Comparison of ENCODE assay signal across 8 mouse cellular contexts in the genomic region with DNA sequence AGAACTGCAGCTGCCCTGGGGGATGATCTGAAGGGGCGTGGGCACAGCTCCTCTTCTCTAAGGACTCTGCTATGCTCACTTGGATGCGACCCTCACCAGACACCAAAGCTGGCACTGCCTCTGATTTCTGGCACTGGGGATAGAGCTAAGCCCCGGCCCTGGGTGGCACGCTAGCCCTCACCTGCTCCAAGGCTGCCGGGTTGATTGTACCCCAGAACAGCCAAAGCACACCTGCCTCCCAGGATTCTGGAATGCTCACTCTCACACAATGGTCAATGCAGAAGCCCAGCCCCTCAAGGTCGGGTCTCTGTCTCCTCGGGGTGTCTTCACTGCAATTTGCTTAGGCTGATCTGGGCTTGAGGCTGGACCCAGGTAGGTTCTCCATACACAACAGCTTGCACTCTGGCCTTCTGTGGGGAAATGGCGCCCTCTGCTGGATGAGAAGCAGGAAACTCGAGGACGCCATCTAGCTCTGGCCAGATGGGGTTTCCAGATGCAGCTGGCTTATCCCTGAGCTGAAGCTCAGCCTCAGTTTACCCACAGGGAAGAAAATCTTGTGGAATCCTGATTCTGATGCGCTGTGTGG. TPM values are rescaled to one million over a fixed set of nuclear protein-coding genes. Genes with fewer than 3 reads are reported as not detected.
DNase-seq lines count a peak whose midpoint lies in the region; ATAC-seq lines count a peak whose summit lies in the region.

No protein-coding gene starts in this region.

- no peaks in the 10 kb centered on the region for H3K36me3 ChIP-seq in embryonic facial prominence, embryonic 14.5 days (ENCODE audit: control insufficient read depth, insufficient read depth, low read length)
- H3K36me3 ChIP-seq in kidney, embryonic 16.5 days (ENCODE audit: insufficient read depth, low read length): no peaks in the 10 kb centered on the region
- no peaks in the 10 kb centered on the region for H3K36me3 ChIP-seq in limb, embryonic 15.5 days

- H3K4me1 ChIP-seq in embryonic facial prominence, embryonic 14.5 days (ENCODE audit: control insufficient read depth, insufficient read depth, low read length): no peaks in the 10 kb centered on the region
- H3K4me1 ChIP-seq in kidney, embryonic 16.5 days (ENCODE audit: insufficient read depth, low read length): peaks cover 3% of the 10 kb centered on the region; the same call in 1 of the 2 replicates
- peaks cover 7% of the 10 kb centered on the region; the same call in 1 of the 2 replicates for H3K4me1 ChIP-seq in limb, embryonic 15.5 days

- peak; percentile 79; the same call in 1 of the 2 replicates for ATAC-seq in embryonic facial prominence, embryonic 14.5 days (ENCODE audit: low read depth)
- peak; percentile 28 for ATAC-seq in kidney, embryonic 16.5 days (ENCODE audit: low FRiP score, low TSS enrichment)
- no peak; the same call in 1 of the 2 replicates for ATAC-seq in limb, embryonic 15.5 days (ENCODE audit: insufficient number of reproducible peaks, low FRiP score, low TSS enrichment, low read depth)
- peak; percentile 77 for ATAC-seq in monocyte, adult 5-6 weeks (replicated peaks; ENCODE audit: insufficient number of reproducible peaks, low FRiP score, low TSS enrichment, poor library complexity, severe bottlenecking)

- no peak overlapping the region for H3K27ac ChIP-seq in embryonic facial prominence, embryonic 14.5 days (replicated peaks; ENCODE audit: low read depth, low read length)
- no peak overlapping the region for H3K27ac ChIP-seq in kidney, embryonic 16.5 days (ENCODE audit: low read length)
- 0 out of 2 replicates have a peak overlapping the region, but pooled peaks have one; percentile 27 for H3K27ac ChIP-seq in limb, embryonic 15.5 days

- H3K4me2 ChIP-seq in embryonic facial prominence, embryonic 14.5 days (ENCODE audit: low read depth, low read length): no peak overlapping the region
- H3K4me2 ChIP-seq in kidney, embryonic 16.5 days (replicated peaks; ENCODE audit: low read depth, low read length): no peak overlapping the region
- no peak overlapping the region for H3K4me2 ChIP-seq in limb, embryonic 15.5 days

- DNase-seq in A20 (ENCODE audit: low read depth, low spot score): peak; percentile 78
- peak; percentile 88 to 91 for DNase-seq in adrenal gland, postnatal 36 days
- DNase-seq in embryonic facial prominence, embryonic 14.5 days (ENCODE audit: low spot score): peak; percentile 81
- peak; percentile 77 to 79 for DNase-seq in heart, adult 9 months (ENCODE audit: low spot score in 2 of 2)
- peak; percentile 84 to 96 for DNase-seq in spleen, postnatal 4 days (ENCODE audit: low spot score in 2 of 2)

- no peaks in the 10 kb centered on the region for H3K27me3 ChIP-seq in embryonic facial prominence, embryonic 14.5 days (replicated peaks; ENCODE audit: control insufficient read depth, insufficient read depth, low read length)
- H3K27me3 ChIP-seq in kidney, embryonic 16.5 days (ENCODE audit: insufficient read depth, low read length): no peaks in the 10 kb centered on the region
- H3K27me3 ChIP-seq in limb, embryonic 15.5 days: no peaks in the 10 kb centered on the region

- WGBS in embryonic facial prominence, embryonic 14.5 days: 43% methylated on average over 11 of the region's 11 CpGs
- WGBS in kidney, embryonic 16.5 days: 39% methylated on average over 11 of the region's 11 CpGs
- 36% methylated on average over 11 of the region's 11 CpGs for WGBS in limb, embryonic 15.5 days

- H3K9me3 ChIP-seq in embryonic facial prominence, embryonic 14.5 days (ENCODE audit: control insufficient read depth, low read length): no peaks in the 10 kb centered on the region
- no peaks in the 10 kb centered on the region for H3K9me3 ChIP-seq in kidney, embryonic 16.5 days (ENCODE audit: low read length)
- no peaks in the 10 kb centered on the region for H3K9me3 ChIP-seq in limb, embryonic 15.5 days

- no peak overlapping the region for H3K4me3 ChIP-seq in embryonic facial prominence, embryonic 14.5 days (ENCODE audit: low read depth, low read length)
- no peak overlapping the region for H3K4me3 ChIP-seq in kidney, embryonic 16.5 days (ENCODE audit: low read length)
- no peak overlapping the region for H3K4me3 ChIP-seq in limb, embryonic 15.5 days

- H3K9ac ChIP-seq in embryonic facial prominence, embryonic 14.5 days (ENCODE audit: low read depth, low read length): no peak overlapping the region
- no peak overlapping the region for H3K9ac ChIP-seq in kidney, embryonic 16.5 days (replicated peaks; ENCODE audit: low read length)
- H3K9ac ChIP-seq in limb, embryonic 15.5 days: no peak overlapping the region

RNA-seq across cellular contexts. Expression of a gene that starts 10.9 kb away (rescaled TPM):
- 10 to 100 TPM; 10.8 to 11.4 TPM for total RNA-seq in adrenal gland, postnatal 36 days (2021)
- polyA plus RNA-seq in embryonic facial prominence, embryonic 14.5 days (2014; fragmentation: Nextera tagmentation; extraction: Ambion mirVana): 2.1 and 2.3 TPM in 2 replicates
- 1.3 and 2.6 TPM in 2 replicates for polyA plus RNA-seq in kidney, embryonic 16.5 days (2015; fragmentation: Nextera tagmentation; extraction: Ambion mirVana)
- polyA plus RNA-seq in limb, embryonic 15.5 days (2015; fragmentation: Nextera tagmentation; extraction: Ambion mirVana): 2.9 and 3.1 TPM in 2 replicates
- total RNA-seq in monocyte, adult 5-6 weeks (2017): 1.6 to 4.0 TPM (median 2.5 TPM) in 3 replicates

RNA-seq across cellular contexts. Expression of a gene that starts 27.4 kb away (rescaled TPM):
- total RNA-seq in adrenal gland, postnatal 36 days (2021): 10 to 100 TPM; 34.2 to 41.1 TPM
- polyA plus RNA-seq in embryonic facial prominence, embryonic 14.5 days (2014; fragmentation: Nextera tagmentation; extraction: Ambion mirVana): 14.3 and 16.1 TPM in 2 replicates
- 30.6 and 32.4 TPM in 2 replicates for polyA plus RNA-seq in kidney, embryonic 16.5 days (2015; fragmentation: Nextera tagmentation; extraction: Ambion mirVana)
- 24.8 and 26.4 TPM in 2 replicates for polyA plus RNA-seq in limb, embryonic 15.5 days (2015; fragmentation: Nextera tagmentation; extraction: Ambion mirVana)
- 10.7 to 21.5 TPM (median 14.4 TPM) in 3 replicates for total RNA-seq in monocyte, adult 5-6 weeks (2017)

RNA-seq across cellular contexts. Expression of a gene that starts 31.2 kb away (rescaled TPM):
- 10 to 100 TPM; 50.0 to 69.2 TPM for total RNA-seq in adrenal gland, postnatal 36 days (2021)
- polyA plus RNA-seq in embryonic facial prominence, embryonic 14.5 days (2014; fragmentation: Nextera tagmentation; extraction: Ambion mirVana): 76.5 and 77.5 TPM in 2 replicates
- polyA plus RNA-seq in kidney, embryonic 16.5 days (2015; fragmentation: Nextera tagmentation; extraction: Ambion mirVana): 100 and 102 TPM in 2 replicates
- polyA plus RNA-seq in limb, embryonic 15.5 days (2015; fragmentation: Nextera tagmentation; extraction: Ambion mirVana): 93.1 and 97.2 TPM in 2 replicates
- total RNA-seq in monocyte, adult 5-6 weeks (2017): 53.4 to 79.6 TPM (median 61.8 TPM) in 3 replicates

RNA-seq across cellular contexts. Expression of a gene that starts 52.6 kb away (rescaled TPM):
- total RNA-seq in adrenal gland, postnatal 36 days (2021): 100 to 1,000 TPM in 1 of 2 experiments, 10 to 100 TPM in 1; 93.1 to 188 TPM
- 30.4 and 31.7 TPM in 2 replicates for polyA plus RNA-seq in embryonic facial prominence, embryonic 14.5 days (2014; fragmentation: Nextera tagmentation; extraction: Ambion mirVana)
- polyA plus RNA-seq in kidney, embryonic 16.5 days (2015; fragmentation: Nextera tagmentation; extraction: Ambion mirVana): 40.8 and 41.8 TPM in 2 replicates
- polyA plus RNA-seq in limb, embryonic 15.5 days (2015; fragmentation: Nextera tagmentation; extraction: Ambion mirVana): 34.7 and 37.8 TPM in 2 replicates
- 118 to 126 TPM (median 121 TPM) in 3 replicates for total RNA-seq in monocyte, adult 5-6 weeks (2017)
